Mouse (Mus musculus) liver, postnatal 0 days (tissue): ENCODE data around the gene Ostf1. TPM values are rescaled to one million over a fixed set of nuclear protein-coding genes. Genes with fewer than 3 reads are reported as not detected.

Source experiments
- ATAC-seq: fragments of 200-750 bp; cut with Nextera tagmentation; 2 replicates; pipeline ENCODE4 v1.8.0; 2017; ENCODE audit warnings: mild to moderate bottlenecking, moderate library complexity
- DNase-seq: peaks from one replicate; pipeline ENCODE4 v3.0.0-alpha.2; 2016
- H3K27ac ChIP-seq: fragments of 300-500 bp; sonication (generic); 2 replicates; pipeline ENCODE4 v1.5.1; 2014; ENCODE audit warnings: antibody characterized with exemption, moderate library complexity, mild to moderate bottlenecking, low read depth
- H3K27me3 ChIP-seq: fragments of 300-500 bp; sonication (generic); 2 replicates; pipeline ENCODE4 v1.6.1; 2014; ENCODE audit warnings: low read length, control low read depth, mixed read lengths; ENCODE audit not compliant: insufficient read depth
- H3K36me3 ChIP-seq: fragments of 300-500 bp; sonication (generic); replicated peaks from 2 replicates; pipeline ENCODE4 v1.6.1; 2014; ENCODE audit warnings: mild to moderate bottlenecking, control low read depth, low read length, moderate library complexity, mixed read lengths; ENCODE audit not compliant: insufficient read depth
- H3K4me1 ChIP-seq: fragments of 300-500 bp; sonication (generic); 2 replicates; pipeline ENCODE4 v1.6.1; 2014; ENCODE audit warnings: antibody characterized with exemption, mild to moderate bottlenecking, control low read depth; ENCODE audit not compliant: insufficient read depth
- H3K4me2 ChIP-seq: fragments of 300-500 bp; sonication (generic); 2 replicates; pipeline ENCODE4 v1.6.1; 2014; ENCODE audit warnings: low read depth, mild to moderate bottlenecking, low read length, moderate library complexity, mixed read lengths
- H3K4me3 ChIP-seq: fragments of 300-500 bp; sonication (generic); 2 replicates; pipeline ENCODE4 v1.5.1; 2014; ENCODE audit warnings: low read depth, low read length
- H3K9ac ChIP-seq: fragments of 300-500 bp; sonication (generic); replicated peaks from 2 replicates; pipeline ENCODE4 v1.6.1; 2014; ENCODE audit warnings: mild to moderate bottlenecking, moderate library complexity
- H3K9me3 ChIP-seq: fragments of 300-500 bp; sonication (generic); 2 replicates; pipeline ENCODE4 v1.6.1; 2016; ENCODE audit warnings: mild to moderate bottlenecking, control low read depth, low read length, mixed read lengths
- CTCF ChIP-seq: sonication (generic); IDR thresholded peaks from 2 replicates; pipeline ENCODE4 v1.5.1; 2016; ENCODE audit warnings: antibody characterized with exemption, low read depth
- EP300 ChIP-seq: IDR thresholded peaks from 2 replicates; pipeline ENCODE4 v1.6.1; 2016; ENCODE audit warnings: antibody characterized with exemption, low read depth, mild to moderate bottlenecking
- WGBS: fragments of 180-500 bp; shearing (Covaris S2); extraction: QIAGEN DNeasy Blood & Tissue Kit; methylation state at CpG from one replicate; pipeline ENCODE4 v1.1.7; 2014; ENCODE audit not compliant: insufficient replicate concordance; 5-methylcytosine and 5-hydroxymethylcytosine counted together
- polyA plus RNA-seq: library from polyadenylated mRNA; unstranded; fragments of >200 nt; fragmentation: Nextera tagmentation; extraction: Ambion mirVana; gene quantifications from 2 replicates; pipeline ENCODE4 v1.2.1, GENCODE M21; 2015

Gene Ostf1
- polyA plus RNA-seq, 1 experiment from 2014 or later = 93.7 TPM

DNA sequence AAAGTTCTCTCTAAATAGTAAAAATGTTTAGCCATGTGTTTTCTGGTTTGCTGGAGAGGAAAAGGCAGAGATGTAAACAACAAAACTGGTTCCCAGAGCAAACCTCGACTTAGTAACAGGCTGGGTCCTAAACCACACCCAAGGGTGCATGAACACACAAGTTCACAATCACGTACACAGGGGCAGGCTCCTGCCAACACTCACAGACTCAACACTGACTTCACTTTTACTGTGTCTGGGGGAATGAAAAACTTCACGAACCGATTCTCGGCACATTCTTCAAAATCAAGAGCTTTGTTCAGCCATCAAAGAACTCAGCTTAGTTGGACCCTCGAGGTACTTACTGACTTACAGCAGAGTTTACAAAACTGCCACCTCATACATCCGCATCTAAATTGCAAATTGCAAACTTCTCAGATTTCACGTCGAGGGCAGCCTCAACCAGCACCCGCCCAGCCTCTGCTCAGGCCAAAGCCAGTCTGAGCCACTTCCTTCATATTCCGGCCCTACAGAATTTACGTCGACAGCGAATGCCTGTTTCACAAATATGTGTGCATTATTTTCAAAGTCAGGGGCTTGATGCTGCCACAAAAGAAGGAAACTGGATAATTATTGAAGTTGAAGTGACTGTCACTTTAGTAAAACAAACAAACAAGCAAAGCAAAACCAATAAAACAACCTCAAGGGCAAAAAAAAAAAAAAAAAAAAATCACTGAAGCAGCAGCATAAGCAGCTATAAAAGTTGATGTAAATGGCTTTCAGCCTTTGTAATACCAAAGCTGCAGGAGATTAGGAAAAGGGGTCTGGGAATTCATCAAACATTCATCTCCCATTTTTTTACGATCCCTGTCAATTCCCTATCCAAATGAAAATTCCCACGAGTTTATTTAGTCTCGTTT lies 1.2 kb downstream of the Ostf1 start:
- 11% methylated on average over 17 of the region's 17 CpGs for WGBS

DNA sequence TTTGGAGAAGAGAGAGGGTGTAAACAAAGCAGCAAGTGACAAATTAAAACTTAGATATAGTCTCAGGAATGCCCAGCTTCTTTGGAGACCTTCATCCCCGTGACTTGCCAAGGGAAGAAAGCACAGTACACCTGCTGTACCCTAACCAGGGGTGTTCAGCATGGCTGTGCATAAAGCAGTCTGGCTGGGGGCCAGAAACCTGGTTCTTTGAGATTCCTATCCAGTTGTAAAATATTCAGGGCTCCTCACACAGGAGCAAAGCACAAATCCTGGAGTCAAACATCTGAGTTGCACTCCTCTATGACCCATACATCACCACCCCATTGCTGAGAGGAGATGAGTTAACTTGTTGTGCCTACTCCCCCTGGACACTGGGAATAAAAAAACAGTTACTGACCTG lies 2.0 kb downstream of the Ostf1 start:
- Histone ChIP-seq H3K4me1 (peaks cover 23% of the 10 kb centered on the region), H3K9ac (no peak overlapping the region), H3K4me3 (peak overlapping the region; percentile 73; the same call in 1 of the 2 replicates), H3K4me2 (peak overlapping the region; percentile 85), H3K27me3 (no peaks in the 10 kb centered on the region), H3K27ac (peak overlapping the region; percentile 94; the same call in 1 of the 2 replicates), H3K9me3 (no peaks in the 10 kb centered on the region), H3K36me3 (no peaks in the 10 kb centered on the region)
- 72% methylated on average over 1 of the region's 1 CpGs for WGBS
- TF ChIP-seq CTCF (no peak), EP300 (no peak)
- ATAC-seq = no peak
- DNase-seq = no peak

More for the DNA sequence above, 1.2 kb downstream of the Ostf1 start:
- H3K27ac ChIP-seq = peak overlapping the region; percentile 94
- no peak for ATAC-seq
- peak; percentile 42 for DNase-seq
- H3K9ac ChIP-seq = peak overlapping the region; percentile 80
- no peaks in the 10 kb centered on the region for H3K36me3 ChIP-seq
- H3K4me3 ChIP-seq = peak overlapping the region; percentile 73
- H3K4me2 ChIP-seq = peak overlapping the region; percentile 85
- TF ChIP-seq CTCF = no peak
- TF ChIP-seq EP300 = no peak
- peaks cover 23% of the 10 kb centered on the region for H3K4me1 ChIP-seq
- H3K27me3 ChIP-seq = no peaks in the 10 kb centered on the region
- no peaks in the 10 kb centered on the region for H3K9me3 ChIP-seq

DNA sequence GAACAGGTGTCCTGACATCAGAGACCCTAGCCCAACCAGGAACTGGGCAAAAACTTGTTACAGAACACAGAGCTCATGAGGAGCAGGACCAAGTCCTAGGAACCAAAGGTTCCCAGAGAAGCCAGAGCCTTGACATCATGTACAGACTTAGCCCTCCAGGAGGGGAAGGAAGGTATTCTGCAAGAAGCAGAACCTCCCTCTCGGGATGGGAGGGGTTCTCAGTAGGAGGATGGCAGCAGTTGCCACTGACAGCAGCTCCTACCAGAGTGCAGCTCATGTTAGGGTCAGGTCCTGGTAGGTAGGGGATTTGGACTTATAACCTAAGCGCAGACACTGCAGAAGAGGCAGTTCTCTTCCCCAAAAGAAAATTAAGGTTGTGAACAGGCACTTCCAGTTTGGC lies 7.7 kb downstream of the Ostf1 start:
- Histone ChIP-seq H3K4me1 (peaks cover 23% of the 10 kb centered on the region), H3K9ac (no peak overlapping the region), H3K27ac (no peak overlapping the region), H3K27me3 (no peaks in the 10 kb centered on the region), H3K36me3 (no peaks in the 10 kb centered on the region), H3K9me3 (no peaks in the 10 kb centered on the region), H3K4me3 (no peak overlapping the region), H3K4me2 (no peak overlapping the region)
- TF ChIP-seq CTCF (no peak), EP300 (no peak)
- no peak for ATAC-seq
- DNase-seq = no peak
- 72% methylated on average over 2 of the region's 2 CpGs for WGBS

DNA sequence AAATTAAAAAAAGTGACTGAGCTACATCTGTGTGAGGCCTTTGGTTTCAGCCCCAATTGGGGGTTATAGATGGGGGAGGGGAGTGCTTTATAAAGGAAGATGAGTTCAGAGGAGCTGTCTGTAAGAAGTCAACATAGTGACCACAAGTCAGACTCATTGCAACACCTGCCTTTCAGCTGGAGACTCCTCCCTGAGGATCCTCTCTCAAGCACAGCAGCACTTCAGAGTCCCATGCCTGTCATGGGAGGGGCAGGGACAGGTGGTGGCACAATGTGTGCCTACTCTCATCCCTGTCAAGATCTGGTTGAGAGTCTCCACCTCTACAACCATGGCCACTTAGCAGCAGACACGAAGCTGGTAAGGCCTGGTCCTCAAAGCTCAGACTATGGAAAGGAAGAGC lies 11.9 kb downstream of the Ostf1 start:
- Histone ChIP-seq H3K4me1 (peaks cover 44% of the 10 kb centered on the region), H3K9me3 (no peaks in the 10 kb centered on the region), H3K4me3 (no peak overlapping the region), H3K36me3 (no peaks in the 10 kb centered on the region), H3K27ac (peak overlapping the region; percentile 4; the same call in 1 of the 2 replicates), H3K4me2 (no peak overlapping the region), H3K27me3 (no peaks in the 10 kb centered on the region), H3K9ac (no peak overlapping the region)
- DNase-seq (no peak), ATAC-seq (no peak)
- no peak for TF ChIP-seq CTCF
- TF ChIP-seq EP300 = no peak
- WGBS = 61% methylated on average over 1 of the region's 1 CpGs

DNA sequence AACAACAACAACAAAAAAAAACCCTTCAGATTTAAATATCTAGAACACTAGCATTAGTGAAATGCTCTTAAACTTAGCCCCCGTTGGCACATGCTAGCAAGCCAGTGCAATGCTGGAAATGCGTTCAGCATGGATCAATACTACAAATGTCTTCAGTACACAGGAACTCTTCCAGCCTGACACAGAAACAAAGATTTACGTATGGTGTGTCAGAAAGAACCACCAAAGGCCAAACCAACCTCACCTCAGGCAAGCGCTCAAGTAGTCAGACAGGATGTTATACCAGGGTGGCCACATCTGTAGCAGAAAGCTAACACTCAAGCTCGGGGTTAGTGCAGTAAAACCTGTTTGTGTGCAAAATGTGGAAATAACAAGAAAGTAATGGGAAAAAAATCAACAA lies 12.6 kb downstream of the Ostf1 start:
- Histone ChIP-seq H3K27ac (peak overlapping the region; percentile 4; the same call in 1 of the 2 replicates), H3K4me3 (no peak overlapping the region), H3K36me3 (no peaks in the 10 kb centered on the region), H3K9me3 (no peaks in the 10 kb centered on the region), H3K27me3 (no peaks in the 10 kb centered on the region), H3K4me2 (no peak overlapping the region), H3K4me1 (peaks cover 47% of the 10 kb centered on the region), H3K9ac (no peak overlapping the region)
- no peak for DNase-seq
- TF ChIP-seq EP300 = no peak
- TF ChIP-seq CTCF = no peak
- 59% methylated on average over 5 of the region's 5 CpGs for WGBS
- peak; percentile 12; the same call in 1 of the 2 replicates for ATAC-seq

DNA sequence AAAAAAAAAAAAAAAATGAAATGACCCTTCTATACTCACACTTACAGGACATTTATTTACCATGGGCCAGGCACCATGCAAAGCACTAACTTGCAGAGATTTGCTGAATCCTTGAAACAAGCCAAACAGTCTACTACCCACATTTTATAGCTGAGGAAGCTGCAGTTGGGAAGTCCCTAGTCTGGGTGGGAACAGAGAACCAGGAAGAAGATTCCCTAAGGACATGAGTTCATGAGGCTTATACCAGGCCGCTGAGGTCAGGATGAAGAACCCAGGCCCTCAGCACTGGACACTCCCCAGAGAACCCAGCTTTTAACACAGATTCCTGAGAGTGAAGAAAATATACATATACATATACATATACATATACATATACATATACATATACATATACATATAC lies 14.1 kb downstream of the Ostf1 start:
- DNase-seq (no peak), ATAC-seq (no peak)
- H3K4me3 ChIP-seq = no peak overlapping the region
- no peaks in the 10 kb centered on the region for H3K36me3 ChIP-seq
- TF ChIP-seq EP300 = no peak
- TF ChIP-seq CTCF = no peak
- H3K9ac ChIP-seq = no peak overlapping the region
- peak overlapping the region; percentile 34; the same call in 1 of the 2 replicates for H3K27ac ChIP-seq
- no peak overlapping the region for H3K4me2 ChIP-seq
- WGBS = 88% methylated on average over 1 of the region's 1 CpGs
- H3K4me1 ChIP-seq = peaks cover 44% of the 10 kb centered on the region
- no peaks in the 10 kb centered on the region for H3K9me3 ChIP-seq
- H3K27me3 ChIP-seq = no peaks in the 10 kb centered on the region
